Mouse (Mus musculus): Measurements from ENCODE around the gene Sesn2.

GRCm38 (mm10) chr4:132455561-132455960 is 54.7 kb downstream of the Sesn2 start:
- TF ChIP-seq POLR2A (IDR thresholded peaks at IDR 0.05; ENCODE audit: control insufficient read depth, low read depth, low read length) (no peak), CTCF (IDR thresholded peaks at IDR 0.05; ENCODE audit: control insufficient read depth, insufficient read depth, insufficient replicate concordance, low read depth, low read length) (no peak)

All from testis, adult 2 months (tissue).